ENCODE assay signal across 19 mouse cellular contexts in genomic region chr5:63696784-63697183, GRCm38 (mm10). TPM values are rescaled to one million over a fixed set of nuclear protein-coding genes. Genes with fewer than 3 reads are reported as not detected.
DNase-seq lines count a peak whose midpoint lies in the region; ATAC-seq and TF ChIP-seq lines count a peak whose summit lies in the region.
"Had no signal": no experiment of that assay in that cellular context is flagged by ENCODE, and none has a peak within 500 bp of the region (broad histone marks: within the 10 kb centered on the region; RNA-seq: fewer than 3 reads in every experiment).

No protein-coding gene starts in this region.

- no peak overlapping the region for H3K9ac ChIP-seq in hindbrain, embryonic 12.5 days
- H3K9ac ChIP-seq in midbrain, postnatal 0 days (replicated peaks; ENCODE audit: low read length, poor library complexity, severe bottlenecking), result no peak overlapping the region
- H3K9ac ChIP-seq: kidney, embryonic 15.5 days; liver, embryonic 12.5 days; lung, embryonic 15.5 days had no signal

- H3K9me3 ChIP-seq in hindbrain, embryonic 12.5 days (replicated peaks), result no peaks in the 10 kb centered on the region
- H3K9me3 ChIP-seq in midbrain, postnatal 0 days (ENCODE audit: low read length), result no peaks in the 10 kb centered on the region
- H3K9me3 ChIP-seq: kidney, embryonic 15.5 days; liver, embryonic 12.5 days; lung, embryonic 15.5 days had no signal

- no peaks in the 10 kb centered on the region for H3K36me3 ChIP-seq in hindbrain, embryonic 12.5 days
- no peaks in the 10 kb centered on the region for H3K36me3 ChIP-seq in midbrain, postnatal 0 days (ENCODE audit: insufficient read depth, low read length)
- H3K36me3 ChIP-seq: kidney, embryonic 15.5 days; liver, embryonic 12.5 days; lung, embryonic 15.5 days had no signal

- ATAC-seq in hindbrain, embryonic 12.5 days (ENCODE audit: low FRiP score), result peak; percentile 46; the same call in 1 of the 2 replicates
- no peak; the same call in 1 of the 2 replicates for ATAC-seq in midbrain, postnatal 0 days (ENCODE audit: low FRiP score)
- ATAC-seq: inflammation-experienced regulatory T-cells, adult 6 months; liver, embryonic 12.5 days had no signal

- no peaks in the 10 kb centered on the region for H3K27me3 ChIP-seq in hindbrain, embryonic 12.5 days
- H3K27me3 ChIP-seq in midbrain, postnatal 0 days (ENCODE audit: insufficient read depth, low read length), result no peaks in the 10 kb centered on the region
- H3K27me3 ChIP-seq: kidney, embryonic 15.5 days; liver, embryonic 12.5 days; lung, embryonic 15.5 days had no signal

- no peak overlapping the region for H3K4me3 ChIP-seq in hindbrain, embryonic 12.5 days
- H3K4me3 ChIP-seq in midbrain, postnatal 0 days (ENCODE audit: low read depth, low read length), result no peak overlapping the region
- H3K4me3 ChIP-seq: kidney, embryonic 15.5 days; liver, embryonic 12.5 days; lung, embryonic 15.5 days had no signal

- WGBS in hindbrain, embryonic 12.5 days, result 76% methylated on average over 2 of the region's 2 CpGs
- WGBS in midbrain, postnatal 0 days, result 62% methylated on average over 2 of the region's 2 CpGs

- DNase-seq in layer of hippocampus, adult 9-10 months (ENCODE audit: low spot score), result peak; percentile 16
- no peak for DNase-seq in layer of hippocampus, postnatal 25 days (ENCODE audit: extremely low spot score in 1 of 2, low spot score in 1 of 2)
- DNase-seq in brain, embryonic 18.5 days (ENCODE audit: low read depth, low spot score), result peak; percentile 10
- DNase-seq in midbrain, postnatal 0 days (ENCODE audit: low spot score), result peak; percentile 24
- DNase-seq in ovary, postnatal 14 days (ENCODE audit: low spot score), result no peak
- DNase-seq in adrenal gland, postnatal 36 days, result no peak
- DNase-seq: adrenal gland, adult 2 months; cerebellum, adult 9-11 months; heart, adult 18-20 months; left cerebral cortex, postnatal 4 days; right cerebral cortex, postnatal 25 days had no signal

- H3K4me2 ChIP-seq in hindbrain, embryonic 12.5 days (replicated peaks), result no peak overlapping the region
- H3K4me2 ChIP-seq in midbrain, postnatal 0 days (ENCODE audit: low read depth, low read length, poor library complexity, severe bottlenecking), result no peak overlapping the region
- H3K4me2 ChIP-seq: kidney, embryonic 15.5 days; liver, embryonic 12.5 days; lung, embryonic 15.5 days had no signal

- no peak overlapping the region for H3K27ac ChIP-seq in hindbrain, embryonic 12.5 days
- H3K27ac ChIP-seq in midbrain, postnatal 0 days (ENCODE audit: low read depth, low read length), result no peak overlapping the region
- H3K27ac ChIP-seq: kidney, embryonic 15.5 days; liver, embryonic 12.5 days; lung, embryonic 15.5 days had no signal

- no peaks in the 10 kb centered on the region for H3K4me1 ChIP-seq in hindbrain, embryonic 12.5 days
- no peaks in the 10 kb centered on the region for H3K4me1 ChIP-seq in midbrain, postnatal 0 days (ENCODE audit: insufficient read depth, low read length)
- H3K4me1 ChIP-seq: kidney, embryonic 15.5 days; liver, embryonic 12.5 days; lung, embryonic 15.5 days had no signal

- TF ChIP-seq CTCF in midbrain, postnatal 0 days (IDR thresholded peaks at IDR 0.05), result no peak

RNA-seq across cellular contexts. Expression of gene Nwd2, which starts 47.9 kb away (rescaled TPM):
- 10 to 100 TPM; 20.9 to 24.5 TPM for total RNA-seq in layer of hippocampus, postnatal 25 days (2021)
- polyA plus RNA-seq in hindbrain, embryonic 12.5 days (2016; fragmentation: Nextera tagmentation; extraction: Ambion mirVana), result 4.9 and 5.3 TPM in 2 replicates
- total RNA-seq in midbrain, postnatal 0 days (2014; rRNA removed), result 20.7 and 21.0 TPM in 2 replicates
- polyA plus RNA-seq in midbrain, postnatal 0 days (2015; fragmentation: Nextera tagmentation; extraction: Ambion mirVana), result 9.1 and 13.7 TPM in 2 replicates
- total RNA-seq in adrenal gland, postnatal 36 days (2021), result not detected
- total RNA-seq: adrenal gland, adult 2 months; ES-E14; gastrocnemius, adult 8-10 months; heart, adult 18-20 months; megakaryocyte, adult 5-6 weeks had no signal
- polyA plus RNA-seq: adrenal gland, adult 2 months; liver, embryonic 12.5 days had no signal

Comparison
In these comparisons a context has a peak if more than half of its experiments do, and no peak if none do; other contexts are left out.
1. DNase-seq: peak in layer of hippocampus, adult 9-10 months (single experiment), brain, embryonic 18.5 days (single experiment) and midbrain, postnatal 0 days (single experiment); none in layer of hippocampus, postnatal 25 days (0 of 2), ovary, postnatal 14 days (single experiment) and adrenal gland, postnatal 36 days (0 of 2).
2. RNA of gene Nwd2, which starts 47.9 kb away (total RNA-seq): 20.9 to 24.5 TPM in layer of hippocampus, postnatal 25 days and 20.7 to 21.0 TPM in midbrain, postnatal 0 days; not detected in adrenal gland, postnatal 36 days; every median in the first group is over 10 times any median in the second.